Mouse (Mus musculus) embryonic fibroblast, embryonic 13.5 days (primary cell): ENCODE results near the gene Fndc3a. TPM values are rescaled to one million over a fixed set of nuclear protein-coding genes. Genes with fewer than 3 reads are reported as not detected.

ENCODE experiments used
- H3K27ac ChIP-seq: 2 replicates; pipeline ENCODE4 v1.5.1; 2012; ENCODE audit warnings: low read length, control low read depth, inconsistent platforms; ENCODE audit not compliant: insufficient read depth
- H3K4me1 ChIP-seq: 2 replicates; pipeline ENCODE4 v1.6.1; 2011; ENCODE audit warnings: low read length; ENCODE audit not compliant: control insufficient read depth, insufficient read depth
- H3K4me3 ChIP-seq: 2 replicates; pipeline ENCODE4 v1.5.1; 2011; ENCODE audit warnings: mild to moderate bottlenecking, control low read depth, low read length; ENCODE audit not compliant: insufficient read depth
- CTCF ChIP-seq: IDR thresholded peaks from 2 replicates; pipeline ENCODE4 v1.5.1; 2011; ENCODE audit warnings: mild to moderate bottlenecking, control low read depth, low read length, moderate library complexity, borderline replicate concordance; ENCODE audit not compliant: insufficient read depth
- POLR2A ChIP-seq: IDR thresholded peaks from 2 replicates; pipeline ENCODE4 v1.6.1; 2011; ENCODE audit warnings: low read depth, mild to moderate bottlenecking, control low read depth, low read length, moderate library complexity
- polyA plus RNA-seq: library from polyadenylated mRNA; stranded (reverse); fragments of >200 nt; gene quantifications from 2 replicates; pipeline ENCODE4 v1.2.4, GENCODE M21; 2011; ENCODE audit warnings: low read depth; ENCODE audit not compliant: missing spikeins, insufficient read length

Gene Fndc3a
- polyA plus RNA-seq, 1 experiment, result 109 TPM

- Histone ChIP-seq H3K4me3 (peak overlapping the region; percentile 59), H3K4me1 (no peaks in the 10 kb centered on the region; the same call in 1 of the 2 replicates), H3K27ac (peak overlapping the region; percentile 75)
- no peak for TF ChIP-seq CTCF
- no peak for TF ChIP-seq POLR2A
Observed at GRCm38 (mm10) chr14:72603194-72603521, 106.6 kb downstream of the Fndc3a start.

GRCm38 (mm10) chr14:72602521-72603193 lies 107.1 kb downstream of the Fndc3a start:
- no peak for TF ChIP-seq CTCF
- peak; percentile 71 for TF ChIP-seq POLR2A
- Histone ChIP-seq H3K27ac (peak overlapping the region; percentile 75), H3K4me1 (no peaks in the 10 kb centered on the region; the same call in 1 of the 2 replicates), H3K4me3 (peak overlapping the region; percentile 59)

DNA sequence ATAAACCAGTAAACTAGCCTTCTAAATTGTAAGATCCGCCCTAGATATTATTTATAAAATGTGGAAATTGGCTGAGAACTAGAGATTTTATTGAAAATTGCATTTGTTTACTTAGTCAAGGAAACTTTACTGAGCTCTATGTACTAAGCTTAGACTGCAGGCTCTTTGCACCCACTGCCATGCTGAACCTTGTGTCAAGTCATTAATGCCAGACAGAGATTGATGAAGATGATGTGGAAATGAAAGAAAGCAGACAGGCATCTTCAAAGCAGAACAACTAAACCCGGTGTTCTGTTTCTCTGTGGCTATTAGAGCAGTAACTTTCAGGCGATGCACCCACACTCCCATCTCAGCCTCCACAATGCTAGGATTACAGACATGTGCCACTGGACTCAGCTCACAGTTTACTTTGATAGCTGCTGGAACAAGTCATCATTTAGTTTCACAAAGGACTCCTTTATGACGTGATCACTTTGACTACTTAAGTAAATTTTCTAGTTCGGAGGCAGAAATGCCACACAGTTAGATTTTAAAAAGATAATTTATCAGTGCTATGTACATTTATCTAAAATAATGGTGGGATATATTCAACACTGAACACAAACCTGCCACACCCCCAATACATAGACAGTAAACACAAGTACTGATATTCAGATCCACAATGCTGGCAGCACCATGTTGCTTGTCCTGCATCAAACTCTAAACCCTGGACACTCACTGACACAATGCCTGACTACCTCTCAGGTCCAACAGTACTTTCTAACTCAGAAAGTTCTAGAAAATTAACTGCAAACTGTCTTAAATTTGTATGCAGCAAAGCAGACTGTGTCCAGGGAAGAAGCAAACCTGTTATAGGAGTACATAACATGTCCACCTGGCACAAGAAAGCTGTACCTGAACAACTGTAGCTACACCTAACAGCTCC lies 108.2 kb downstream of the Fndc3a start:
- H3K4me3 ChIP-seq, result peak overlapping the region; percentile 89
- no peaks in the 10 kb centered on the region; the same call in 1 of the 2 replicates for H3K4me1 ChIP-seq
- peak overlapping the region; percentile 24; the same call in 1 of the 2 replicates for H3K27ac ChIP-seq
- TF ChIP-seq POLR2A (no peak), CTCF (no peak)

DNA sequence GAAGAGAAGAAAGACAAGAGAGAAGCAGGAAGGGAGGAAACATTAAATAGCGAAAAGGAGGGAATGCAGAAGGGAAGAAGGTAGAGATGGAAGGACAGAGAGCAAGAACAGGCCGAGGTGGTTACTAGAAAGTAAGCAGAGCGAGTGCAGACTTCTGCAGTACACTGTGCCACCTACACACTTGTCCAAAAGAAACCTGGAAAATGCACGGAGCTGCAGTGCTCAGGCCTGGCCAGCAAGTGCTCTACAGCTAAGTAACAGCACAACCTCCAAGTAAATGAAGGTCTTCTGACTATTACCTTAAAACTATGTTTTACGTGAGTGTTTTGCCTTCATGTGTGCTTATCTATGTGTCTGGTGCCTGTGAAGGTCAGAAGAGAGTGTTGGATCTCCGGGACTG lies 109.4 kb downstream of the Fndc3a start:
- Histone ChIP-seq H3K4me1 (no peaks in the 10 kb centered on the region; the same call in 1 of the 2 replicates), H3K27ac (no peak overlapping the region), H3K4me3 (no peak overlapping the region)
- no peak for TF ChIP-seq POLR2A
- no peak for TF ChIP-seq CTCF

- TF ChIP-seq CTCF (no peak), POLR2A (no peak)
- Histone ChIP-seq H3K27ac (no peak overlapping the region), H3K4me1 (peaks cover 4% of the 10 kb centered on the region), H3K4me3 (no peak overlapping the region)
Observed at GRCm38 (mm10) chr14:72598976-72599740, 110.6 kb downstream of the Fndc3a start.

- H3K4me1 ChIP-seq, result peaks cover 4% of the 10 kb centered on the region
- TF ChIP-seq CTCF, result no peak
- TF ChIP-seq POLR2A, result no peak
- peak overlapping the region; percentile 38; the same call in 1 of the 2 replicates for H3K27ac ChIP-seq
- H3K4me3 ChIP-seq, result no peak overlapping the region
Observed at GRCm38 (mm10) chr14:72594191-72594590, 115.6 kb downstream of the Fndc3a start.

- TF ChIP-seq CTCF (no peak), POLR2A (no peak)
- no peak overlapping the region for H3K4me3 ChIP-seq
- no peak overlapping the region for H3K27ac ChIP-seq
- peaks cover under 1% of the 10 kb centered on the region; the same call in 1 of the 2 replicates for H3K4me1 ChIP-seq
Observed at GRCm38 (mm10) chr14:72589415-72589814, 120.4 kb downstream of the Fndc3a start.

- H3K27ac ChIP-seq, result no peak overlapping the region
- TF ChIP-seq POLR2A (no peak), CTCF (no peak)
- H3K4me3 ChIP-seq, result no peak overlapping the region
- H3K4me1 ChIP-seq, result no peaks in the 10 kb centered on the region
Observed at GRCm38 (mm10) chr14:72582979-72583378, 126.8 kb downstream of the Fndc3a start.

DNA sequence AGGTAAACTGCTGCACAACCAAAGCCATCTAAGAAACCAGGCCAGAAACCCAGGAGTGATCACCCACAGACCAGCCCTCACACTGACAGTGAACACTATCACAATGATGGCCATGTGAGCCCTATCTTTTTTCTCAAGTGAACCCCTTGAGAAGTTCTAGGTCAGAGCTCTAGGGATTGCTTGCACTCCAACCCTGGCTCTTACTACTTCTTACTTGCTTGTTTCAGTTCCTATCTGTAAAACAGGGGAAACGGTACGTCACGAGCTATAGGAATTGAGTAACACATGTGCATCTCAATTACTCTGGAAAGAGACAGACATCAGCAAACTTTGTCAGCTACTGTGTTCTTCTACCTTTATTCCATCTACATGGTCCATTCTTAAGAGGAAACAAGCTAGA lies 128.8 kb downstream of the Fndc3a start:
- Histone ChIP-seq H3K27ac (no peak overlapping the region), H3K4me1 (no peaks in the 10 kb centered on the region), H3K4me3 (no peak overlapping the region)
- no peak for TF ChIP-seq POLR2A
- no peak for TF ChIP-seq CTCF
